Mouse (Mus musculus) embryonic fibroblast, embryonic 13.5 days (primary cell): ENCODE measurements around the gene Ppp1r14b. TPM values are rescaled to one million over a fixed set of nuclear protein-coding genes. Genes with fewer than 3 reads are reported as not detected.
A peak's percentile ranks its signal among the peaks of the same experiment; 100 is the strongest.

Experiments
- H3K27ac ChIP-seq: 2 replicates; pipeline ENCODE4 v1.5.1; 2012; ENCODE audit warnings: low read length, control low read depth, inconsistent platforms; ENCODE audit not compliant: insufficient read depth
- H3K4me1 ChIP-seq: 2 replicates; pipeline ENCODE4 v1.6.1; 2011; ENCODE audit warnings: low read length; ENCODE audit not compliant: control insufficient read depth, insufficient read depth
- H3K4me3 ChIP-seq: 2 replicates; pipeline ENCODE4 v1.5.1; 2011; ENCODE audit warnings: mild to moderate bottlenecking, control low read depth, low read length; ENCODE audit not compliant: insufficient read depth
- CTCF ChIP-seq: IDR thresholded peaks from 2 replicates; pipeline ENCODE4 v1.5.1; 2011; ENCODE audit warnings: mild to moderate bottlenecking, control low read depth, low read length, moderate library complexity, borderline replicate concordance; ENCODE audit not compliant: insufficient read depth
- POLR2A ChIP-seq: IDR thresholded peaks from 2 replicates; pipeline ENCODE4 v1.6.1; 2011; ENCODE audit warnings: low read depth, mild to moderate bottlenecking, control low read depth, low read length, moderate library complexity
- polyA plus RNA-seq: library from polyadenylated mRNA; stranded (reverse); fragments of >200 nt; gene quantifications from 2 replicates; pipeline ENCODE4 v1.2.4, GENCODE M21; 2011; ENCODE audit warnings: low read depth; ENCODE audit not compliant: missing spikeins, insufficient read length

Gene Ppp1r14b
- polyA plus RNA-seq, 1 experiment: 161 TPM

DNA sequence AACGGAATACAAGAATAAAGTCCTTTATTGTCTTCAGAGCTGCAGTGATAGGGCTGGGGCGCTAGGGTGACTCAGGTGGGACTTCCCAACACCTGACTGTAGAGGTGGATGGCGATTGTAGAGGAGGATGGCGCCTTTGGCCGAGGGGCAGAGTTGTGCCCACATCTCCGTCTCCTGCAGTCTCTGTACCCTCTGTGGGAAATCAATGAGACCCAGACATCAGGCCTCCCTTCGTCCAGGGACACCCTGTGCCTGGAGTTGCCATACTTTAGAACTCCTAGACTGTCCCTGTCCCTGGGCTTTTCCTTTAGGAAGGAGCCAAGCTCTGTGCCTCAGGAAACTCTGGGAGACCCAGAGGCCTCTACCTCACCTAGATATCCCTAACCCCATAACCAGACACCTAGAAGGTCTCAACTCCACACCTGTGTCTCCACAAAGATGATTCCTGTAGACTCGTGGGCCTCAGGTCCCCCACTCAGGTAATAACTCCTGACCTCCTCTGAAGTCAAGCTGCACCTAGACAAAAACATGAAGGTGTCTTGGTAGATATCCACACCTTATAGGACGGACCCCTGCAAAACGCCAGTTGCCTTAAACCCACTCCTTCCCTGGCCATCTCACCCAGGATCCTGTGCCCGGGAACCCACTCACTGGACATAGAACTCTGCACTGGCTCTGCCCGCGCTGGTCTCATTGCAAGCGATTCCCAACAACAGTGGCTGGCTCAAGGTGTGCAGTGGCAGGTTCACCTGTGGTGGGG lies 18.4 kb downstream of the Ppp1r14b start:
- Histone ChIP-seq H3K4me1 (no peaks in the 10 kb centered on the region; the same call in 1 of the 2 replicates), H3K27ac (no peak overlapping the region), H3K4me3 (peak overlapping the region; percentile 63)
- no peak for TF ChIP-seq CTCF

DNA sequence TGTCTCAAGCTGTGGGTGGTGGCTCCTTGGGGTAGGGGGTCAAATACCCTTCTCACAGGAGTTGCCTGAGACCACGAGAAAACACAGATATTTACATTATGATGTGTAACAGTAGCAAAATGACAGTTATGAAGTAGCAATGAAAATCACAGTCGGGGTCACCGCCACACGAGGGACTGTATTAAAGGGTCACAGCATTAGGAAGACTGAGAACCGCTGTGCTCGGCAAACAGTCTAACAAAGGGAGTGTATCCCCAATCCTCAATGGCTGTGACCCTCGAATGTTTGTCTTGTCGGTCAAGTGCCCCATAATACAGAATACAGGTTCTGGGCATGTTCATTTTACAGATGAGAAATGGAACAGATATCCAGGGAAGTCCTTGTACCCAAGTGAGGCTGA lies 19.2 kb downstream of the Ppp1r14b start:
- Histone ChIP-seq H3K4me3 (no peak overlapping the region), H3K27ac (peak overlapping the region; percentile 32; the same call in 1 of the 2 replicates), H3K4me1 (no peaks in the 10 kb centered on the region; the same call in 1 of the 2 replicates)
- TF ChIP-seq CTCF: no peak
- TF ChIP-seq POLR2A: no peak

DNA sequence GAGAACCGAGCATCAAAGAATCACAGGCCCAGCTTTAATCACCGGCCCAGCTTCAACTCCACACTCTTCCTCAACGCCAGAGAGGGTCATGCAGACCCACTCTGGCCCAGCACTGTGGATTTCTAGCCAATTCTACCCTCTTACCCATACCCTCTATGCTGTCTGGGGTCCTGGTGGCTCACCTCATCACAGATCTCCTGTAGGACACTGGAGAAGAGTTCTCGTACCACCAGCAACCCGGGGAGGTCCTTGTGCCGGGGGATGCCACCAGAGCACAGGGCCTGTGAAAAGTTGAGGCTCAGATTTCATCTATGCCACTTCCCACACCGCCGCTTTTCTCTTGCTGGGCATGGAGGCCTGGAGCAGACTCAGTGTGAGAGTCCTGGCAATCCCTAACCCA lies 19.7 kb downstream of the Ppp1r14b start:
- Histone ChIP-seq H3K27ac (no peak overlapping the region), H3K4me3 (no peak overlapping the region), H3K4me1 (no peaks in the 10 kb centered on the region; the same call in 1 of the 2 replicates)
- TF ChIP-seq CTCF (no peak), POLR2A (no peak)

DNA sequence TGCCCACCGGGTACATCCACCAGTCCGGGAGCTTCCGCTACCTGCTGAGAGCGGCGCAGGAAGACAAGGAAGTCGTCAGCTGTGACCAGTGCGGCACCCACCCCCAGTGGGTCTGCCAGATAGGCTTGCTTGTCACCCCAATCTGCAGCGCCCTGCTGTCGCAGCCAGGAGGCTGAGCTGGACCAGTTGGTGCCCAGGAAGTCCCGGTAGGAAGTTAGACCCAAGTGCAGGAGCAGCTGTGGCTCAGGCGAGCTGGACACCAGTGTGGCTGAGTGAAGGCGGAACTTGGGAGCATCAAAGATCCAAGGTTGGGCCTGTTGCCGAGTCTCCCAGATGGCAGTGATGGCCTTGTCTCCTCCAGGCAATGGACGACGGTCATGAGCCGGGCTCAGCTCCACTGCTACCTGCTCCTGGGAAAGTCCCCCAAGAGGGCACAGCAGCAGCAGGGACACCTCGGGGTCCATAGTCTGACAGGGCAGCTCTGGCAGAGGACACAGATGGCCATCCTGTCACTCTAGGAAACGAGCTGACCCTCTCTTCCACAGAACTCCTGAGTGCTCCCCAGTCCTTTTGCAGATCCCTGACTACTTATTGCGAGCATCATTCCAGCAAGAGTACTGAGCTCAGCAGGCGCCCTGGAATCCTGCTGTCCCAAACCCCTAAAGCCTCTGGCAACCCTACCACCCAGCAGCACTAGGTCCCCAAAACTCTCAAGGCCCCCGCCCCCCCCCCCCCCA lies 20.7 kb downstream of the Ppp1r14b start:
- TF ChIP-seq CTCF (no peak), POLR2A (no peak)
- Histone ChIP-seq H3K4me3 (peak overlapping the region; percentile 52), H3K4me1 (no peaks in the 10 kb centered on the region; the same call in 1 of the 2 replicates), H3K27ac (no peak overlapping the region)

DNA sequence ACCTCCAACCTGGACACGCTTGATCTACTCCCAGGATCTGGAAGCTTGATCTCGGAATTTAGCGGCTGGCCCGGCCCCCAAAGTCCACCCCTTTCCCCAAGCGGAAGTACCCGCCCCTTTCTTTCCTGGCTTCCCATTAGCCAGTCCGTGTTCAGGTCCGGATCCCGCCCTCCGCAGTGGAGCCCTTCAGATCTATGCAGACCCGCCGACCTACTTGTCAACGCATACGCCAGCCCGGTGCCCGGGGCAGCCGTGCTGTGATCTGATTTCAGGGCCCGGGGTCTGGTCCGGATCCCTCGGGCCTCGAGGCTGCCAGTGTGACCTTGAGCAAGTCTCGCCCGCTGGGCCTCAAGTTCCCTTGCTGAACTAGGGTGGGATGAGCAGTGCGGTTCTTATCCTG lies 21.2 kb downstream of the Ppp1r14b start, which contains the start of the genes Nudt22 and Trpt1:
Gene Nudt22 (minus strand): TSS at position 112 of the 400 bp plus-strand sequence.
Gene Trpt1 (plus strand): TSS at position 126 of the 400 bp plus-strand sequence.
- H3K4me3 ChIP-seq: peak within 1 kb of the TSS; percentile 62
- H3K4me1 ChIP-seq: no peaks in the 10 kb centered on the region; the same call in 1 of the 2 replicates
- TF ChIP-seq CTCF (no peak), POLR2A (peak; percentile 76)
- no peak within 1 kb of the TSS for H3K27ac ChIP-seq

DNA sequence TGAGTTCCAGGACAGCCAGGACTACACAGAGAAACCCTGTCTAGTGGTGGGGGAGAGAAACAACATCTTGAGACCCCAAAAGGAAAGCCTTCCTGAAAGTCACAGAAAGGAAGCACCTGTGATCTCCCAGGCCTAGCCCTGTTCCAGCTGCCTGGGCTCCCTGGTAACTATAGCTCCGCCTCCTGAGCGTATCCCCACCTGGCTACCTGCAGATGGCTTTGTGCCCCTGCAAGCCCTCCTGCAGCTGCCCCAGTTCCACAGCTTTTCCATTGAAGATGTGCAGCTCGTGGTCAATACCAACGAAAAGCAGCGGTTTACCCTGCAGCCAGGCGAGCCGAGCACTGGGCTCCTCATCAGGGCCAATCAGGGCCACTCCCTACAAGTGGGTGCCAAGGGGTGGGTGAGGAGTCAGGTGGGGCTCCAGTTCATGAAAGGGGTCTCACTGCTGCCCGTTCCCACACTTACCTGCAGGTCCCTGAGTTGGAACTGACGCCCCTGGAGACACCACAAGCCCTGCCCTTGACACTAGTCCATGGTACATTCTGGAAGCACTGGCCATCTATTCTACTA lies 23.0 kb downstream of the Ppp1r14b start:
- H3K4me3 ChIP-seq: no peak overlapping the region
- no peak overlapping the region for H3K27ac ChIP-seq
- H3K4me1 ChIP-seq: no peaks in the 10 kb centered on the region; the same call in 1 of the 2 replicates
- TF ChIP-seq CTCF (no peak), POLR2A (no peak)

DNA sequence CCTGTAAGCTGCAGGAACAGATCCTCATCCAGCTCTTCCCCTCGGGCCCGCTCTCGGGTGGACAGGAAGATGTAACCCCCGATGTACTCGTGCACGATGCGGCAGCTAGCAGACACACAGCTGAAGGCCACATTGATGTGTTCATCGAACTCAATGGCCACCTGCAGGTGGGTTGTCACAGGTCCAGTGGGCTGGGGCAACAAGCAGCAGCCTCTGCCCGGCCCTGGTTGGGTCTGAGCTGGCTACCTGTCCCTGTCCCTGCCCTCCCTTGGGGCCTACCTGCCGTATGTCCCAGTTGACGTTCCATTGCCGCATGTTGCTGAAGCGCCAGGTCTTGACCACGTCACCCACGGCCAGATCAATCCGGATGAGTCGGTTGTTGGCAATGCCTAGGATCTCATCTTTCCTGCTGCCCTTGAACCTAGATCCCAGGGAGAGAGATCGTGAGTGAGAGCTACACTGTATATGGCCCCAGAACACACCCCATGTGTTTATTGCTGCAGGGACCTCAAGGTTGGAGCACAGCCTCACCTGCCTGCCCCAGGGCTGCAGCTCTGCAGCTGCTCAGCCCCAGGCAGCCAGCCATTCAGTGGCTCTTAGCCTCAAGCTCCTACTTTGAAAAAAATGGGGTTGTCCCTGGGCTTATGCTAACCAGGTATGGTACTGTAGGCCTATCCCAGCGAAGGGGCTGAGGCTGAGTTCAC lies 24.7 kb downstream of the Ppp1r14b start:
- no peak overlapping the region for H3K4me3 ChIP-seq
- no peak overlapping the region for H3K27ac ChIP-seq
- TF ChIP-seq POLR2A (no peak), CTCF (no peak)
- H3K4me1 ChIP-seq: no peaks in the 10 kb centered on the region

DNA sequence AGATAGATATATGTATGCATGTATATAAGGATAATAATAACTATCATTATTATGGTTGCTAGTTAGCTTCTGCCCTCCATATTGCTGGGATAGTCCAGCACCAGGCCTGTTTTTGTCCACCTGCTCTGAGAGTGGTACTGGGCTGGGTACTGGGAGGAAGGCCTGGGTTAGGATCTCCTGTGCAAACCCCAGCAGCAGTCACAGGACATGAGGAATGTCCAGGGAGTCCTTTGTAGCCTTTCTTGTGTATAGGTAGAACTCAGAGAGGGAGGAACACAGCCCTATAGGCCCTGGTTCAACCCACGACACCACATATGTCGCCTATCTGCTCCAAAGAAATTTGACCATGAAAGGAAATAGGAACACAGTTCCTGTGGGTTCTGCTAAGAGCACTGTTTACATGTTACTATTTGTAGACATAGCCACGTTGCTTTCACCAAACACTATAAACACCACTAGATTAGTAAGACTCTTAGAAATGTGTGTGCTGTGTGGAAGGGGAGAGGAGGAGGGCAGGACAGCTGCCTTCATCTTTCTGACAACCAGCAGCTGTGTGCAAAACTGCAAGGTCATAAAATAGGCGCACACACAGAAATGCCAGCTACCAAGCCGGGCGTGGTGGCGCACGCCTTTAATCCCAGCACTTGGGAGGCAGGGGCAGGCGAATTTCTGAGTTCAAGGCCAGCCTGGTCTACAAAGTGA lies 32.3 kb downstream of the Ppp1r14b start:
- H3K4me3 ChIP-seq: no peak overlapping the region
- H3K4me1 ChIP-seq: no peaks in the 10 kb centered on the region
- H3K27ac ChIP-seq: no peak overlapping the region
- TF ChIP-seq POLR2A: no peak
- TF ChIP-seq CTCF: no peak

DNA sequence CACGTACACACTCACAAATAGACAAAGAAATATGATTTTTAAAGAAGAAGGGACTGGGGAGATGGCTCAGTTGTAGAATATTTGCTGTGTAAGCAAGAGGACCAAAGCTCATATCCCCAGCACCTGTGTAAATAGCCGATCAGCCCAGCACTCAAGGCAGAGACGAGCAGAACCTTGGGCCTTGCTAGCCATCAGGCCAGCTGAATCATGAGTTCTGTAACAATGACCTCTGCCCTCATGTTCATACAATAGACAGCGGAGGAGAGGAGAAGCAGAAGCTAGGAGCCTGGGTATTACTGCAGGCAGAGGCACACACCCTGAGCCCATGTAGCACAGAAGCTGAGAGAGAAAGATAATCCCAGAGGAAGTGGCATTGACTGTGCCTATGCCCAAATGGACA lies 37.7 kb downstream of the Ppp1r14b start:
- Histone ChIP-seq H3K27ac (no peak overlapping the region), H3K4me1 (no peaks in the 10 kb centered on the region), H3K4me3 (no peak overlapping the region)
- no peak for TF ChIP-seq CTCF
- no peak for TF ChIP-seq POLR2A
